Mouse (Mus musculus): Measurements from ENCODE around the gene Noa1. TPM values are rescaled to one million over a fixed set of nuclear protein-coding genes. Genes with fewer than 3 reads are reported as not detected.

Gene Noa1
- total RNA-seq, 1 experiment from 2014 or later, result 26.0 TPM

Other genes with a start within 250 kb of the Noa1 start
- 0.88 and 2.6 TPM in 2 replicates for gene Hopx, start 195.0 kb downstream of the Noa1 start, total RNA-seq (2017)
- gene Spink2, start 98.6 kb downstream of the Noa1 start, total RNA-seq (2017), result not detected in 2 replicates
- 65.3 and 81.2 TPM in 2 replicates for gene Rest, start 44.6 kb downstream of the Noa1 start, total RNA-seq (2017)
- gene Polr2b, start 63 bp upstream of the Noa1 start, total RNA-seq (2017), result 139 and 180 TPM in 2 replicates
- 0.56 and 1.7 TPM in 2 replicates for gene Igfbp7, start 98.0 kb upstream of the Noa1 start, total RNA-seq (2017)

Measured in hematopoietic stem cell, adult 5-6 weeks (primary cell).